Mouse (Mus musculus) brown adipose tissue, adult 24 weeks (tissue): ENCODE measurements at regions not wholly inside any gene's neighbourhood (a gene's known extent, or its start where the extent isn't known, plus 50 kb on each side); places are given as distances from the start of the nearest gene placed in this dataset.

Source experiments
- H3K27ac ChIP-seq: fragments of 200-500 bp; replicated peaks from 2 replicates; pipeline ENCODE4 v1.5.1; 2012; ENCODE audit warnings: low read depth, mild to moderate bottlenecking, low read length
- H3K4me1 ChIP-seq: fragments of 200-500 bp; 2 replicates; pipeline ENCODE4 v1.6.1; 2012; ENCODE audit warnings: low read length, mixed read lengths; ENCODE audit not compliant: control insufficient read depth, insufficient read depth, insufficient read length
- H3K4me3 ChIP-seq: fragments of 200-500 bp; 2 replicates; pipeline ENCODE4 v1.5.1; 2012; ENCODE audit warnings: low read depth, mild to moderate bottlenecking, low read length, moderate library complexity; ENCODE audit not compliant: insufficient read depth

- H3K4me3 ChIP-seq = no peak overlapping the region
- peak overlapping the region; percentile 5; the same call in 1 of the 2 replicates for H3K27ac ChIP-seq
- H3K4me1 ChIP-seq = peaks cover 45% of the 10 kb centered on the region
These were observed 79.1 kb upstream of the Mkln1 start for GRCm38 (mm10) chr6:31319431-31319830.

- Histone ChIP-seq H3K4me3 (no peak overlapping the region), H3K27ac (peak overlapping the region; percentile 88), H3K4me1 (peaks cover 46% of the 10 kb centered on the region)
These were observed 78.2 kb upstream of the Mkln1 start for GRCm38 (mm10) chr6:31320141-31320830.

GRCm38 (mm10) chr6:31321066-31321846 is 77.3 kb upstream of the Mkln1 start:
- H3K4me1 ChIP-seq = peaks cover 41% of the 10 kb centered on the region
- H3K4me3 ChIP-seq = no peak overlapping the region
- peak overlapping the region; percentile 88 for H3K27ac ChIP-seq

GRCm38 (mm10) chr6:31321902-31322301 is 76.6 kb upstream of the Mkln1 start:
- H3K4me1 ChIP-seq = peaks cover 40% of the 10 kb centered on the region
- H3K4me3 ChIP-seq = no peak overlapping the region
- peak overlapping the region; percentile 35; the same call in 1 of the 2 replicates for H3K27ac ChIP-seq

GRCm38 (mm10) chr6:31323228-31324190 is 75.0 kb upstream of the Mkln1 start:
- Histone ChIP-seq H3K4me1 (peaks cover 39% of the 10 kb centered on the region), H3K27ac (no peak overlapping the region), H3K4me3 (no peak overlapping the region)

GRCm38 (mm10) chr6:31324717-31325116 is 73.8 kb upstream of the Mkln1 start:
- Histone ChIP-seq H3K4me1 (peaks cover 33% of the 10 kb centered on the region), H3K4me3 (no peak overlapping the region), H3K27ac (no peak overlapping the region)

GRCm38 (mm10) chr6:31325621-31326020 is 72.9 kb upstream of the Mkln1 start:
- H3K4me1 ChIP-seq = peaks cover 26% of the 10 kb centered on the region
- H3K27ac ChIP-seq = no peak overlapping the region
- no peak overlapping the region for H3K4me3 ChIP-seq

- H3K4me1 ChIP-seq = no peaks in the 10 kb centered on the region
- no peak overlapping the region for H3K4me3 ChIP-seq
- H3K27ac ChIP-seq = no peak overlapping the region
These were observed 68.2 kb upstream of the Mkln1 start for GRCm38 (mm10) chr6:31330327-31330726.

GRCm38 (mm10) chr6:31330868-31331267 is 67.7 kb upstream of the Mkln1 start:
- Histone ChIP-seq H3K27ac (no peak overlapping the region), H3K4me3 (no peak overlapping the region), H3K4me1 (no peaks in the 10 kb centered on the region)

- no peak overlapping the region for H3K27ac ChIP-seq
These were observed 66.3 kb upstream of the Mkln1 start for GRCm38 (mm10) chr6:31332254-31332653.

GRCm38 (mm10) chr6:31332714-31333113 is 65.8 kb upstream of the Mkln1 start:
- Histone ChIP-seq H3K4me1 (no peaks in the 10 kb centered on the region), H3K4me3 (no peak overlapping the region), H3K27ac (no peak overlapping the region)

More at GRCm38 (mm10) chr6:31332254-31332653, 66.3 kb upstream of the Mkln1 start:
- Histone ChIP-seq H3K4me1 (no peaks in the 10 kb centered on the region), H3K4me3 (no peak overlapping the region)

GRCm38 (mm10) chr6:31333228-31333922 is 65.2 kb upstream of the Mkln1 start:
- H3K4me1 ChIP-seq = no peaks in the 10 kb centered on the region
- no peak overlapping the region for H3K27ac ChIP-seq
- no peak overlapping the region for H3K4me3 ChIP-seq

- no peak overlapping the region for H3K27ac ChIP-seq
- H3K4me1 ChIP-seq = no peaks in the 10 kb centered on the region
- H3K4me3 ChIP-seq = no peak overlapping the region
These were observed 64.4 kb upstream of the Mkln1 start for GRCm38 (mm10) chr6:31334086-31334485.

GRCm38 (mm10) chr6:31339122-31339947 is 59.2 kb upstream of the Mkln1 start:
- Histone ChIP-seq H3K27ac (no peak overlapping the region), H3K4me3 (no peak overlapping the region), H3K4me1 (no peaks in the 10 kb centered on the region)
